Mouse (Mus musculus) erythroblast, embryonic 14.5 days (primary cell): ENCODE measurements around the gene Srrm1. TPM values are rescaled to one million over a fixed set of nuclear protein-coding genes. Genes with fewer than 3 reads are reported as not detected.

Experiments
- H3K27me3 ChIP-seq: 2 replicates; pipeline ENCODE4 v1.6.1; 2012; ENCODE audit warnings: inconsistent platforms; ENCODE audit not compliant: control insufficient read depth
- H3K36me3 ChIP-seq: 2 replicates; pipeline ENCODE4 v1.6.1; 2012; ENCODE audit warnings: mild to moderate bottlenecking, inconsistent platforms; ENCODE audit not compliant: control insufficient read depth
- H3K4me1 ChIP-seq: 2 replicates; pipeline ENCODE4 v1.6.1; 2012; ENCODE audit warnings: inconsistent platforms; ENCODE audit not compliant: control insufficient read depth
- H3K4me3 ChIP-seq: replicated peaks from 2 replicates; pipeline ENCODE3; 2012; ENCODE audit warnings: moderate library complexity, mild to moderate bottlenecking, inconsistent platforms
- H3K9me3 ChIP-seq: 2 replicates; pipeline ENCODE4 v1.6.1; 2012; ENCODE audit warnings: low read length, inconsistent platforms, mixed read lengths; ENCODE audit not compliant: control insufficient read depth
- GATA1 ChIP-seq: IDR thresholded peaks from 2 replicates; pipeline ENCODE4 v1.6.1; 2012; ENCODE audit warnings: low read length, inconsistent platforms, mixed read lengths
- TAL1 ChIP-seq: IDR thresholded peaks from 3 replicates; pipeline ENCODE4 v1.6.1; 2012; ENCODE audit warnings: low read length, inconsistent platforms, mixed read lengths
- polyA plus RNA-seq: library from polyadenylated mRNA; stranded (reverse); fragments of >175 nt; gene quantifications from 2 replicates; pipeline ENCODE4 v1.2.3, GENCODE M21; 2012

Srrm1 gene
- polyA plus RNA-seq, 1 experiment: 52.9 TPM

GRCm38 (mm10) chr4:135273307-135273682 is 79.8 kb downstream of the Srrm1 start:
- H3K27me3 ChIP-seq: peaks cover 4% of the 10 kb centered on the region; the same call in 1 of the 2 replicates
- H3K4me3 ChIP-seq: peak overlapping the region; percentile 78
- peaks cover 73% of the 10 kb centered on the region for H3K4me1 ChIP-seq
- peaks cover 31% of the 10 kb centered on the region for H3K36me3 ChIP-seq
- no peak for TF ChIP-seq GATA1
- no peak for TF ChIP-seq TAL1
- H3K9me3 ChIP-seq: no peaks in the 10 kb centered on the region

DNA sequence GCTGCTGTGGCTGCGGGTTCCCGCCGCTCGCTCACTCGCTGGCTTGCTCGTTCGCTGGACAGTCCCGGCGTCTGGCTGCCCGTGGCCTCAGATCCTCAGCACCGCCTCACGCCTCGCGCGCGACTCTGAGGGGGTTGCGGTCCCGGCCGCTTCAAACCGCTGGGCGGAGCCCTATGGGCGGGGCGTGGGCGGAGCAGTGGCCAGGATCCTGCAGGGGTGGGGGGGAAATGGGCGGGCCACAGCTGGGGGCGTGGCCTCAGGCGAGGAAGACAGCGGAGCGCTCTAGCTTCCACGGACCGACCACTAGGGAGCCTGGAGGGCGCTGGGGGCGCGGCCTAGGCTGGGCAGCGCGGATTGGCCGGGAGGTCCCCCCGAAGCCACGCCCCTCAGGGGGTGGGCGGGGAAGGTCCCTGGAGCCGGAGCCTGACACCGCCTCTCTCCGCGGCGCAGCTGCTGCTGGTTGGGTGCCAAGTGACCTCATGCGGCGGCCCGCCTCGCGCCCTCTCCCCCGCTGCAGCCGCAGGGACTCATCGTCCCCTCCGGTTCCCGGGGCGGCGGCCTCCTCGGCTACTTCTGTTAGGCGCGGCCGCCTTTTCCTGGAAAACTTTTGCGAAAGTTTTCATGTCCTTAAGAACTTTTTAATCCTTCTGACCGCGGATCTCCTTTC is 80.3 kb downstream of the Srrm1 start, which contains the start of gene Clic4:
TSS of gene Clic4 (minus strand) at position 175 of the 667 bp plus-strand sequence.
- Histone ChIP-seq H3K27me3 (peaks cover 3% of the 10 kb centered on the region; the same call in 1 of the 2 replicates), H3K4me1 (peaks cover 76% of the 10 kb centered on the region), H3K9me3 (no peaks in the 10 kb centered on the region), H3K4me3 (peak within 1 kb of the TSS; percentile 78), H3K36me3 (peaks cover 36% of the 10 kb centered on the region)
- TF ChIP-seq GATA1 (no peak), TAL1 (no peak)

DNA sequence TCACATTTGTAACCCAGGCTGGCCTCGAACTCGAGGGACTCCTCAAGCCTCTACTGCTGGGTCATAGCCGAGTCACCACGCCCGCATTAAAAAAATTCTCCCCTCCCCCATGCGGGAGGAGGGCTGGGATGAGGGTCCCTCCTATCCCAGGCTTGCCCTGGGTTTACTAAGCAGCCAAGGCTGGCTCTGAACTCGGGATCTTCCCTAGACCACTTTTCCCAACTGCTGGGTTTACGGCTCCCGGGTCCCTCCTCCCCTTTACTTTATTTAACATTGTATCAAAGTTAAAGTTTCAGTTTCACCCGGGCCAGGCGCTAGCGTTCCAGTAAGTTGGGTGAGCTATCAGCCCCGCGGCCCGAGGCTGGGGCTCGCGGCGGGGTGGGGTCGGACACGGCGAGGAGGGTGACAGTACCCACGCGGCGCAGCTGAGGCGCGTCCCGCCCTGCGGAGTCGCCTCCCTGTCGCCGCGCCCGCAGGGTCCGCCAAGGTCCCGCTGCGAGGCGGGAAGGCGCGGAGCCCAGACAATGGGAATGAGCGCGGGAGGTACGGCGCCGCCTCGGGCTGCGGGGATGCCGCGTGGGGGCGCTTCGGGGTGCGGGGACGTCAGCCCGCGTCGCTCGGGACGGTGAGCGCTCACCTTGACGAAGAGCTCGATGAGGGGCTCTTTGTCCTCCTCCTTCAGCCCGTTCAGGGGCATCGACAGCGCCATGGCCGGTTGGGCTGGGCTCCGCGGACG is 81.1 kb downstream of the Srrm1 start:
- peak overlapping the region; percentile 78 for H3K4me3 ChIP-seq
- H3K27me3 ChIP-seq: no peaks in the 10 kb centered on the region
- H3K4me1 ChIP-seq: peaks cover 78% of the 10 kb centered on the region
- TF ChIP-seq GATA1: no peak
- TF ChIP-seq TAL1: no peak
- H3K36me3 ChIP-seq: peaks cover 43% of the 10 kb centered on the region
- no peaks in the 10 kb centered on the region for H3K9me3 ChIP-seq

GRCm38 (mm10) chr4:135271419-135271828 is 81.7 kb downstream of the Srrm1 start:
- Histone ChIP-seq H3K36me3 (peaks cover 49% of the 10 kb centered on the region), H3K27me3 (no peaks in the 10 kb centered on the region), H3K9me3 (no peaks in the 10 kb centered on the region), H3K4me1 (peaks cover 77% of the 10 kb centered on the region), H3K4me3 (peak overlapping the region; percentile 78)
- TF ChIP-seq TAL1: no peak
- no peak for TF ChIP-seq GATA1

Other genes with a start within 250 kb of the Srrm1 start
- 0.61 and 0.62 TPM in 2 replicates for gene Runx3, start 232.7 kb downstream of the Srrm1 start, polyA plus RNA-seq
- 3.6 and 3.8 TPM in 2 replicates for gene Clic4, start 80.5 kb downstream of the Srrm1 start, polyA plus RNA-seq
- gene Ncmap, start 44.9 kb upstream of the Srrm1 start, polyA plus RNA-seq: not detected in 2 replicates
- gene Rcan3, start 80.5 kb upstream of the Srrm1 start, polyA plus RNA-seq: 0.58 and 1.2 TPM in 2 replicates
- gene Stpg1, start 141.5 kb upstream of the Srrm1 start, polyA plus RNA-seq: 0.01 TPM in 1 of 2 replicates, not detected in the other
- gene Nipal3, start 141.7 kb upstream of the Srrm1 start, polyA plus RNA-seq: 4.8 and 5.9 TPM in 2 replicates
- gene Grhl3, start 220.3 kb upstream of the Srrm1 start, polyA plus RNA-seq: not detected in 2 replicates